Mouse (Mus musculus): ENCODE measurements at regions not wholly inside any gene's neighbourhood (a gene's known extent, or its start where the extent isn't known, plus 50 kb on each side); places are given as distances from the start of the nearest gene placed in this dataset.

DNA sequence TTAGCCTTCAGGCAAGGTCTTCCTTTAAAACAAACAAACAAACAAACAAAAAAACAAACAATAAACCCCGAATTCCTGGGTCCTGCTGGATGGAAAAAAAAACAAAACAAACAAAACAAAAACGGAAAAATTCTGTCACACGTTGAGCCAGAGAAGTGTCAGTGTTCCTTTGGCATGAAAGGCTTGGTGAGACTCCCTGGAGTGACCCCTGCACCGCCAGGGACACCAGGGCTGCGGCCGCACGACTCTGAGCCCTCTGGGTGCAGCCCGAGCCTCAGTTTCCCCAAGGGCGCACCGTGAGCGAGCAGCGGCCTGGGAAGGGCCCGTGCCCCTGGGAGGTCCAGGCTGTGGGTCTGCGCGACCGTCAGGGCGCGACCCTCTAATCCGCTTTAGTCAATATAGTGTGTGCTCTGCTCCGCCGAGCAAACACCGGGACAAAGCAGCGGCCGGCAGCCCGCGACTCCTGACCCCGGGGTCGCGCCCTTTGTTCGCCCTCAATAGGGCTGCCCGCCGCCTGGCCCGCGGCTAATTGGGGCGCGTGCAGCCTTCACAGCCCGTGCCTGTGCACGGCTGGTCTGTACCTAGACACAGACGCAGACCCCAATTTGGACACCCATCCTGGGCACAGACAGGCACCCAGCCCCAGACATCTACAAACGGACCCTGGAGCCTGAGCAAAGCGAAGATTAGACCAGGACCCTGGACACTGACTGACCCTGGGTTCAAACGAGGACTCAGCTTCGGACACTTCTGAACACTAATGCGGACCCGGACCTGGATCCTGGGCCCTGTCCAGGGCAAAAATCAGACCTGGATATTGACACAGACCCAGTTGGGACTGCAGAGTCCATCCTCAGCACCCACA is 74.0 kb upstream of the Ppara start:
- no peak for DNase-seq

DNA sequence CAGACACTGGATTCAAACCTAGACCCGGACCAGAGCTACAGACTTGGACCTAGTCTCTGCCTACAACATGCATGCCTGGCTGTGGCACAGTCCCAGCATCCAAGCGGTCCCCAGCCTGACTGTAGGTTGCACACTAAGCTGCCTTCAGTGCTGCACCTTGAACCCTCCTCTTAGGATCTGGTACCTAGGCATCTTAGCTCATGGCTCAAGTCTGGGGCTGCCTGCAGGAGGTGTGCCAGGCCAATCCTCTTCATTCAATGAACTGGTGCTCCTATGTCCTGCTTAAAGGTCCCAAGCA is 73.4 kb upstream of the Ppara start:
- DNase-seq, result no peak

DNA sequence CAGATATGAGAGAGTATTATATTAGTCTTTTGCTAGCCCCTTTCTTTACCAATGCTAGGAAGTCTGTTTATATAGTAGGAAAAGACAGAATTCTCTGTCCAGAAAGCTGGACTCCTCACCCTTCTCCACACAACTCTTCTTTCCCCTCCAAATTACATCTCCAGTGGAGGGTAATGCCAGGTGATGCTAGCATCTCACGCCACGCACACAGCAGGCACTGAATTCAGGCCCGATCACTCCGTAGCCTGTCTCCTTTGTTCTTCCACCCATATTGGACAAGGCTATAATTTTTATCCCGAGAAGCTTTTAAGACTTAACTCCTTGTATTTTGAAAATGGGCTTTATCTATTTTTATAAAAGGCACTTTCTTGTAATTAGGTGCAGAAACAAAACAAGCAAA is 73.0 kb upstream of the Ppara start:
- DNase-seq, result no peak

DNA sequence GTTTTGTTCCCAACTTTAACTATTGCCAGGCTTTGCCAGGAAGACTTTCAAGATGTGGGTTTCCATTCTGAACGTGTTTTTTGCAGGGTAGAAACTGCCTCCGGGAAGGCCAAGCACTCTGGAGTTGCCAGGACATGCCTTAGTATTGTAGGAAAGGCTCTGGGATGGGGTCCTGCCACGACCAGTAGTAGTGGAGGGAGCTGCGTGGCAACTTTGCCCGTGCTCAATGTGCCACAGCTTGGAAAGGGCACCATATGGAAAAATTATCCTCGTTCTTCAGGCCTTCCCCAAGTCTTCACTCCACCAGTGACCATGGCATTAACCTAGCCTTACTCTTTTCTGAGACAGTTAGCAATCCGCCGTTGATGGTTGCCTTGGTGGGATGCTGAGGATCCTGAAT is 72.5 kb upstream of the Ppara start:
- DNase-seq, result no peak

DNA sequence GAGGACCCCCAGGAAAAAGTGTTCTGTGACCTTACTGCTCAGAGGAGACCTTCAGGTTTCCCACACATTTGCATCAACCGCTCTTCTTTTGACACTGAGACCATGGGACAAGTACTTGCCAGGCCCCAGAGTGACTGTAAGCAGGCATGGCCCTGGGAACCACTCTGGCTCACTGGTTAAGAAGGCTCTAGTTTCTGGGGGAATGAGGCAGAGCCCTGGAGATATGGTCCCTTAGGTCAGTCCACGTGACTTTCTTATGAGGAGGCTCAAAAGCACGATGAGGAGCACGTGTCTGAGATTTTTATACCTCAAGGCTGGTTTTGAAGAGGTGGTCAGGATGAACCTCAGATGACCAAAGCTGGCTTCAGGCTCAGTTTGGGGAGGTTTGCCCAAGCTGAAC is 72.1 kb upstream of the Ppara start:
- no peak for DNase-seq

DNA sequence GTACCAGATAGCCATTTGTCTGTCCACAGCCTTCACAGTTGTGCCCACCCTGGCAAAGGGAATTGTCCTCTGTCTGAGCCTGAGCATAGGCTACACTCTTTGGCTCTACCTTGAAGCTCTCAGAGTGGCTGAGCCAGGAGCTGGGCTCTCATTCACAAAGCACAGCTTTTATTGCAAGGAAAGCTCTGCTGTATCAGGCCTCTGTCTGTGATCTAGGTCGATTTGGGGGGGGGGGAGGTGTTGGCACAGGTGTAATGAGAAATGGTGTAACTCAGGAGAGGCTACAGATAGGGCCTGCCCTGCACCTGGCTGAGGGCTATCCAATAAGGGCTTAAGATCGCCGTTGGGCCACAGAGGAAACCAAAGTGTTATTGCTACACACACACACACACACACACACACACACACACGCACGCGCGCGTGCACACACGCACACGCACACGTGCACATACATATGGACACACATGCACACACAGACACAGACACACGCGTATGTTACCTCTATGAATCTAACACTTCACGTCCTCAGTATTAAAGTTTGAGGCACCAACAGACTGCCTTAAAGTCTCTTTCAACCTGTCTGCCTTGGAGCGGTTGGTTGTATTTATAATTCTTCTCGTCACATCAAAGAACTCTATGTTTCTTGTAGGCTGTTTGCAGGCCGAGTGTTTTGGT is 70.9 kb upstream of the Ppara start:
- DNase-seq, result peak; percentile 35

DNA sequence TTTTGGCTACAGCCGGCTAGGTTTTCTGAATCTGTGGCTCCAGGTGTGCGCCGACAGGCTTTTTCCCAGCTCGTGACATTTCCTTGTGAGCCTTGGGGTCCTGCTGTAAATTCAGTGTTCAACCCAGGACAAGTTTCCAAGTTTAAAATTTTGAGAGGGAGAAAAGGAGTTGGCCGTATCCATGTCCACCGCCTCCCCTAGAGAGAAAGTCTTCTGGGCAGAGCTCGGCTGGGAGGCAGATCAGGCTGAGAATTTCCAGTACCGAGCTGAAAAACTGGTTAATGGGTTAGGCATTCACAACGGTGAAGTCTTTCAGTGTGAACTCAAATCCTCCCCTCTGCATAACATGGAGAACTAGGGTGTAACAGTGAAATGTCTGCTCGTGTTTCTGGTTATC is 70.4 kb upstream of the Ppara start:
- DNase-seq, result peak; percentile 64

DNA sequence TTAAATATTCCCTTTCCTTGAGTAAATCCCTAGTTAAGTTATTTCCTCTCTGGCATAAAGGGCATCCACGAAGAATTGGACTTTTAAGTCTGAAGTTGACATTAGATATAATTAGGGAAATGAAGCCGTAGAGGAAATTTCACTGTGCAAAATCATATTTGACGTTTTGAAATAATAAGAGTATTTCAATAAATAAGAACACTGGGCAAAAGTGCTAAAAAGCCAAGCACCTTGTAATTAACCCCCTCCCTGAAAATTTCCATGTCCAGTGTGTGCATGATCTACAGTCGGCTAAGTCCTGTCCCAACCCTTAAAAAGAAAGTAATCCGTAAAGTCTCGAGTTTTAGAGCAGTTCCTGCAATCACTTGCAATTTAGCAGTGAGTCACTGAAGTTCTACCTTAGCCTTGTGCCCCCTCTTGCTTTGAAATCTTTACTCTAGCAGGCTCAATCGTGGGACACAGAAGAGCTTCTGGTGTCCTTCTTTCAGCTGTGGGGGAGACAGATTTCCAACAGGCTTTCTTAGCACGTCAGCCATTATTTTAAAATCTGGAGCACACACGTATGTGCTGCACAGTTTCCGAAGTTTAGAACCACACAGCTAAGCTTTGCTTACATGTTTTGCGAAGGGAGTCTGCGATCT is 69.5 kb upstream of the Ppara start:
- peak; percentile 64 for DNase-seq

DNA sequence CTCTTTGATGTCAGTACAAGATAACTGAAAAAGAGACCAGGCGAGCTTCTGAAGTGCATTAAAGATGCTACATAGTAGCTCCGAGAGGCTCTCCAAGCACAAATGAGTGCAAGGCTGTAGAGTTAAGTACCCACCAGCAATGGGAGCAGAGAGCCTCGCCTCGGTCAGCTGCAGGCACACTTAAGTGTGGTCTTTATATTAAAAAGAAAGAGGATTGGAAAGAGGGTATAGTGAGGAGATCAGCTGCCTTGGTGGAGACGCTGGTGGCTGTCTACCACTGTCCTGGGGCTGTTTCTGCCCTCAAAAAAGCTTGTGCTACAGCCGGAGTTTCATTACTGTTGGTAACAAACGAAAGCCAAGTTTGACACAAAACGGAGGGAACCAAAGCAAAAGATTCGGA is 68.3 kb upstream of the Ppara start:
- DNase-seq, result peak; percentile 59

DNA sequence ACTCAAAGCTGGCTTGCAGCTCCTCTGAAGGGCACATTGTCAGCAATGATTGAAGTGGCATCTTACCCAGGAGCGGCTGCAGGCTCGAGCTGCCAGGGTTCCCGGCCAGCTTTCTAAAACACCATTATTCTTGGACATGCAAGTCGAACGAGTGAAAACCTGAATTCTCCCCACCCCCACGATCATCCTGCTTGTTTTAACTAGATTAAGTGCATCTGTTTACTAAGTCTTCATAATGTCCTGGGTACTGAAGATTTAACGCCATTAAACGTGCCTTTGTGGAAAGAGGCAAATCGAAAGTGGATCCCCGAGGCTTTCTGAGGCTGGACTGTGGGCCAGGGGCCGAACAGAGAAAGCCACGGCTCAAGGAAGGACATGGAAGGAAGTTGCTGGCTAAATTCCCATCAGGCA is 67.4 kb upstream of the Ppara start:
- DNase-seq, result peak; percentile 80

DNA sequence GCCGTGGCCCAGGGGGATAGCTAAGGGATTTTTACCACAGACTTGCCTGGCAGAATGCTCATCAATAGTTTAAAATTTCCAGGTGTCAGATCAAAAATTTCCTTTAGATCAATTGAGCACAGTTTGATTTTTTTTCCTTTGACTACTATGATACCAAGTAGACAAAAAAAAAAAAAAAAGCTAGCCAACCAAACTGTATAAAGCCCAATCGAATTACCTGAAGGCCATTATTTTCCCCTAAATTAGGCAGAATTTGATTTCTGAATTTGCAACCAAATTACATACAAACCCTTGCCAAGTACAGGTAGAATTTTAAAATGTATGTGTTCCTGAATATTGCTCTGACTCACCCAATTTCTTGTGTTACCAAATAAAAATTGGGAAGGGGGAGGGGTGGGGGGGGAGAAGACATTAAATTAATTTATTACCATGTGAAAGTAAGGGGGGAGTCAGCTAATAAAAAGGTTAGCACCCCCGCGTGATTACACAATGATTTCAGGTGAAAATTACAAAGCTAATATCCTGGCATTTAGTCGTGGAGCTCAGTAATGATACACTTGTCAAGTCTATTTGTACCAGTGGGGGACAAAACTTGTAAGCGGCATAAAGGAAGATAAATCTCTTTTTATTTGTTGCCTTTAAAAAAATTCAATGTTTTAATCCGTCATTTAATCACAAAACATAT is 66.7 kb upstream of the Ppara start:
- peak; percentile 24 for DNase-seq

DNA sequence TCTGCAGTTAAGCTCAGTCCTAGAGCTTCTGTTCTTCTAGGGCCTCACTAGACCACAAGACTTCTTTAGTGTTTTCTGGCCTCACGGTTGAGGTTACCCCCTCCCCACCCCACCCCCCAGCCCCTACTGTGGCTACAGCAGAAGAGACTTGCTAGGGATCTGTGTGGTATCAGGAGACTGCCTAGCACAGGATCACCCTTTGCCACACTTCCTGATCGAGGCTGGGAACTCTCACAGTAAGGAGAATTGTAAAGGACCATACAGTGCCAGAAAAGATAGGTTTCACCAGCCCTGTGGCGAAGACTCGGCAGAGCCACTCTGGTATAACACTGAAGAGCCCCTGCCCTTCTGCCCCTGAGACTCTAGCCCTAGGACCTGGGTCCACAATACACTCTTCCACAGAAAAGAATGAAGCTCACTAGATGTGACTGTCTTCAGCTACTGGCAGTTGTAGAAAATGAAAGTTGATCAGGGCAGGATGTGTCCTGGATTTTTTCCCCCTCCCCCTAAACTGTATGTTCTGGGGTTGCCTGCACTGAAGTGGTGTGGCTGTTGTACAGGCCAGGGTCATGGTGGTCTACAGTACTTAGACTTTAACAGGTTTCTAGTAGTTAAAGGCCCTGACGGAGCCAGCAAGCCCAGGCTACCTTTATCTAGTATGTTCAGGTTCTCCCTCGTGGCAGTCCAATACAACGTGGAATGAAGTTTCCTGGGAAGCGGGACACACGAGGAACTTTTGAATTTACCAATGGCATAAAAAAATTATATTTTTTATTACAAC is 65.7 kb upstream of the Ppara start:
- DNase-seq, result peak; percentile 66

DNA sequence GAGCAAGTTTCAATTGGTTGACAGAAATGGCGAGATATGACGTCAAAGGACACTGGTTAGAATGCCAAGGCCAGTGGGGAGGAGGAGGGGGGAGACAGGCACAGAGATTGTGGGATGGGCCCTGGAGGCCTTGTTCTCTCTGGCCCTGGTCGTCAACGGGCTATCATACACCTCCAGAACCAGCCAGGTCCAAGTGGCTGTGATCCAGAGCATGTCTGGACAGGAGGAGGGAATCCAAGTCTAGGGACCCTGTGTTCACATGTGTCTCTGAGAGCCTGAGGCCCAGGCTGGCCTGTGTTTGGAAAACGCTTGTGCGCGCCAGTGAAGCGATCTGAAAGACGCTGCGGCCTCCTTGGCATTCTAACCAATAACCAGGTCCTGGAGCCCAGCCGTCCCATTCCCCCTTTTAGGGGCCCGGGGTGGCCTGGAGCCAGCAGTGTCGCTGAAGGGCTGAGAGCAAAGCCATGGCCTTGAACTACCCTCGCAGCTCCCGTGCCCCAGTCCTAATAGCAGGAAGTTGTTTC is 65.1 kb upstream of the Ppara start:
- peak; percentile 96 for DNase-seq

DNA sequence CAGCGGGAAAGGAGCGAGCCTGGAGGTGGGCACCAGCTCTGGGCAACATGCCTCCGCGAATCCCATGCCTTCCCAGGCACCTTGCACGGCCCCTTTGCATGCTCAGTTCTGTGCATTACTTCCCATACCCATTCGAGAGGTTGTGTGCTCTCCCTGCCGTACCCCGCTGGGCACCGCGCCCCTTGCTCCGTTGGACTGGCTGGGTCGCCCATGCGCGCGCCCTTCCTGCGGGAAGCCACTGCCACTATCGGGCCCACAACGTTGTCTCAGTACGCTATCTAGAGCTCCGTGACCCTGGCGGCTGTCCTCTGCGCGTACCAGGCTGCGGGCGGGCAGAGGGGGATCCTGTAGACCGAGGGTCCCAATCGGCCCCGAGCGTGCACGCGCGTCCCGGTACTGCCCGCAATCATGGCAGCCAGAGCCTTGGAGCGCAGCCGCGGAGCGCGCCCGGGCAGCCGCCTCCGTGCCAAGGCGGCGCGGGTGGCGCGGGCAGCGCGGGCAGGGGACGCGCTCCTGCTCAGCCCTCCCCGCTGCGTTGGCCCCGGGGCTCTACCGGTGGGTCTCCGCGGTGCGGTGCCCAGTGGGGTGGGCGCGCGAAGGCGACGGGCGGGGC is 64.5 kb upstream of the Ppara start:
- peak; percentile 88 for DNase-seq

DNA sequence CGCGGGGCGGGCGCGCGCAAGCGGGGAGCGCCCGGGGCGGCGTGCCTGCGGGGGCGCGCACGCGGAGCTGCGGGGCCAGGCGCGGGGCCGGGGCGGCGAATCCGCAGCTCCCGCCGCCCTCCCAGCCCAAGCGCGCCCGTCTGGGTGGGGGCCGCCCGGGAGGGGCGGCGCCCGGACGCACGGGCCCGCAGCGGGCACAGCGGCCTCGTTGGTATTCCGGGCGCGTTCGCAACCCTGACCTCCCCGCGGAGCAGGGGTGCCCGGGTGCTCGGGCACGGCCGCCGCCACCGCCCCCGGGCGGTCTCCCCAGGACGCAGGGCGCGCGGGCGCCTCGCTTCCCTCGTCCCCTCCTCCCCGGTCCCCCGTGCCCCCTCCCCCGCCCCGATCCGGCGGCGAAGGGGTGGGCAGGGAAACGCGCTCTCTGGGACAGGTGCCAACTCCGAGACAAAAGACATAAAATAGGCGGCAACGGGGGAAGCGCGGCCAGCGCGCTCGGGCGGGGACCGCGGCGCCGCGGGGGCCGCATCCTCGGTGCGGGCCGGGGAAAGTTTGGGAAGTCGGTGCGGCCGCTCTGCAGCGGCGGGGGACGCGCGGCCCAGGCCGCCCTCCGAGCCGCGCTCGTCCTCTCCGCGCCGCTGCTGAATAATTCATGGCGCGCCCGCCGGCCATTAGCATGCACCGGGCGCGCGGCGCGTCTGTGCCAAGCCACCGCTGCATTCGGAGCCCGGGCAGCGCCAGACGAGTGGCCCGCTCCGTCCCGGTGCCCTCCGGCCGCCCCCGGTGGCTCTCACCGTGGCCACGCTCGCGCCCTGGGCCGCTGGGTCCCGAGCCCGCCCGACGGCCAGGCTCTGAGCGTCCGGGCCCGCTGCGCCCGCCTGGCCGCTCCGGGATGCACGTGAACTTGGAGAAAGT is 63.7 kb upstream of the Ppara start:
- DNase-seq, result peak; percentile 97

DNA sequence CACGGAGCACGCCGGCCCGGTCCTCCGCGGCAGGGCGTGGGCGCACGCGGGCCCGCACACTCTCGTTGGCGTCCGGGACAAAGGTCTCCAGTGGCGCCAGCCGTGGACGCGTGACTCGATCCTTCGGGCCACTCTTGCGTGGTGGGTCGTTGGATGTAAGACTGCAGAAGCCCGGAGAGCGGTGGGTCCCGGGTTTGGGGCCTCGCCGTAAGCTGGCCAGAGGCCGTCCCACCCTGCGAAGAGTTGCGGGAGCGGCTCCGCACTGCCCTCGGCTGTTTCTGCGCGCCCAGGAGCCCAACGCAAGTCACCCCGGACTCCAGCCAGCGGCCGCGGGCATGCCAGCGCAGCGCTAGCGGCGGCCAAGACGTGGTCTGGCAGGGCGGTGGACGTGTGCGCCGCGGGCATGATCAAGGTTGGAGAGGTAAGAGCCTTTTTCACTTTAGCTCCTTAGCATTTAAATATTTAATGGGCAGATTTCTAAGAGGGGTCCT is 63.0 kb upstream of the Ppara start:
- peak; percentile 69 for DNase-seq

DNA sequence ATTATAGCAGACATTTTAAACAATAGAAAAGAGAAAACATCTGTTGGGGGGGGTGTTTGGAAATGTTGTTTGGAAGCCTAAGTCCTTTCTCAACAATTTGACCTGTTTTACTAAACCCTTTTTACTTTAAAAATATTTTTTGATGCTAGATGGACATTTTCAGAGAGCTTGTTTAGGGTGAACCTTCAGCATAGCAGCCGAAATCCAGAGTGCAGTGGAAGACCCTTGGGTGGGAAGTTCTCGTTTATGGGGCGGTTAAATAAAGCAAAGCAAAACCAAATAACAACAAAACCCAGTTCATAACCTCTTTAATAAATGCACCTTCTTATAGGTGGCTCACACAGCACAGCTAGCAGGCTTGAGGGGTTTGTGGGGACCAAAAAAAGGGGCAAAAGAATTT is 62.4 kb upstream of the Ppara start:
- DNase-seq, result no peak

DNA sequence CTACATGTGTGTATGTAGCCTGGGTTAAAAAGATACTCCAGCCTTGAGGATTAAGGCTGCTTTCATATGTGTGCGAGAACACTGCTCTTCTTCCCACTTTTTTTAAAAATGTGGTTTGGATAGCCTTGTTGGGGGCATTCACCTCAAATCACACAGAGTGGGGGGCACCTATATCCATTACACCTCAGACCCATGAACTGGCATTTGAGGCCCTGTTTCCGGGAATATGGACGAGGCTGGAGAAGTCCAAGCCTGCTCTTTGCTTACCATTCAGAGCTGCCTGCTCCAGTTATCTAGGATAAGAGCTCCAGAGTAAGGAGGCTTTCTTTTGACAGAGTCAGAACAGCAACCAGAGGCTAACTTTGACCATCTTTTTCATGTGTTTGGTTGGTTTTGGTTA is 61.9 kb upstream of the Ppara start:
- no peak for DNase-seq

DNA sequence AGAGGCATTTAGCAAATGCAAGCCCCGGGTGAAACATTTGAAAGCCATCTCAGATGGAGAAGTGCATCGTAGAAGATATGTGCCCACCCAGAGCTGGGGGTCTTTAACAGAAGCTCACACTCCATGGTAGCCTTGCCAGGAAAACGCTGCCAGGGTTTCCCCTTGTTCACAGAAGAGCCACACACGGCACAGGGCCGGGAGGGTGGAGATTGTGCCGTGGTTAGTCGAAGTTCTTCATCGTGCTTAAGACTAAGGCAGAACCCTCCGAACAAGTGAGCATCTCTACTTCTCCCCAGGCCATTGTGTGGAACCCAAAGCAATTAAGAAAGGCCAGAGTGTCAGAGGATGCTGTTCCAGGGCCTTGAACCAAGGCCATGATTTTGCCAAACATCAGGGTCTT is 61.3 kb upstream of the Ppara start:
- no peak for DNase-seq

All from adrenal gland, adult 2 months (tissue).